Mouse (Mus musculus) forebrain, postnatal 0 days (tissue): ENCODE measurements around the gene Slc35c2. TPM values are rescaled to one million over a fixed set of nuclear protein-coding genes. Genes with fewer than 3 reads are reported as not detected.
A peak's percentile ranks its signal among the peaks of the same experiment; 100 is the strongest.

ENCODE experiments used
- ATAC-seq: fragments of 200-750 bp; cut with Nextera tagmentation; 2 replicates; pipeline ENCODE4 v1.8.0; 2017; ENCODE audit warnings: mild to moderate bottlenecking, moderate library complexity
- DNase-seq: peaks from one replicate; pipeline ENCODE4 v3.0.0-alpha.2; 2015
- H3K27ac ChIP-seq: fragments of 300-500 bp; sonication (generic); 2 replicates; pipeline ENCODE4 v1.5.1; 2014; ENCODE audit warnings: low read depth, mild to moderate bottlenecking, antibody characterized with exemption, low read length, moderate library complexity, mixed read lengths
- H3K27me3 ChIP-seq: fragments of 300-500 bp; sonication (generic); 2 replicates; pipeline ENCODE4 v1.6.1; 2014; ENCODE audit warnings: mild to moderate bottlenecking, low read length, mixed read lengths; ENCODE audit not compliant: insufficient read depth
- H3K36me3 ChIP-seq: fragments of 300-500 bp; sonication (generic); 2 replicates; pipeline ENCODE4 v1.6.1; 2014; ENCODE audit warnings: mild to moderate bottlenecking, moderate library complexity; ENCODE audit not compliant: insufficient read depth
- H3K4me1 ChIP-seq: fragments of 300-500 bp; sonication (generic); 2 replicates; pipeline ENCODE4 v1.6.1; 2014; ENCODE audit warnings: antibody characterized with exemption; ENCODE audit not compliant: insufficient read depth
- H3K4me2 ChIP-seq: fragments of 300-500 bp; sonication (generic); 2 replicates; pipeline ENCODE4 v1.6.1; 2014; ENCODE audit warnings: low read depth, mild to moderate bottlenecking, moderate library complexity
- H3K4me3 ChIP-seq: fragments of 300-500 bp; sonication (generic); 2 replicates; pipeline ENCODE4 v1.5.1; 2014; ENCODE audit warnings: low read depth, low read length, mixed read lengths
- H3K9ac ChIP-seq: fragments of 300-500 bp; sonication (generic); 2 replicates; pipeline ENCODE4 v1.6.1; 2014; ENCODE audit warnings: mild to moderate bottlenecking
- H3K9me3 ChIP-seq: fragments of 300-500 bp; sonication (generic); 2 replicates; pipeline ENCODE4 v1.6.1; 2016; ENCODE audit warnings: low read length
- CTCF ChIP-seq: sonication (generic); IDR thresholded peaks from 2 replicates; pipeline ENCODE4 v1.5.1; 2016; ENCODE audit warnings: antibody characterized with exemption, control low read depth, low read depth
- WGBS: fragments of 180-500 bp; shearing (Covaris S2); extraction: QIAGEN DNeasy Blood & Tissue Kit; methylation state at CpG from one replicate; pipeline ENCODE4 v1.1.7; 2014; 5-methylcytosine and 5-hydroxymethylcytosine counted together
- polyA plus RNA-seq: library from polyadenylated mRNA; unstranded; fragments of >200 nt; fragmentation: Nextera tagmentation; extraction: Ambion mirVana; gene quantifications from 2 replicates; pipeline ENCODE4 v1.2.1, GENCODE M21; 2015
- total RNA-seq: library from RNA; depleted of rRNA; stranded (reverse); fragments of >200 nt; gene quantifications from 2 replicates; pipeline ENCODE4 v1.2.3, GENCODE M21; 2014; rRNA removed

Gene Slc35c2
- 66.9 and 85.8 TPM in 2 replicates for total RNA-seq
- polyA plus RNA-seq, result 62.7 and 65.8 TPM in 2 replicates

DNA sequence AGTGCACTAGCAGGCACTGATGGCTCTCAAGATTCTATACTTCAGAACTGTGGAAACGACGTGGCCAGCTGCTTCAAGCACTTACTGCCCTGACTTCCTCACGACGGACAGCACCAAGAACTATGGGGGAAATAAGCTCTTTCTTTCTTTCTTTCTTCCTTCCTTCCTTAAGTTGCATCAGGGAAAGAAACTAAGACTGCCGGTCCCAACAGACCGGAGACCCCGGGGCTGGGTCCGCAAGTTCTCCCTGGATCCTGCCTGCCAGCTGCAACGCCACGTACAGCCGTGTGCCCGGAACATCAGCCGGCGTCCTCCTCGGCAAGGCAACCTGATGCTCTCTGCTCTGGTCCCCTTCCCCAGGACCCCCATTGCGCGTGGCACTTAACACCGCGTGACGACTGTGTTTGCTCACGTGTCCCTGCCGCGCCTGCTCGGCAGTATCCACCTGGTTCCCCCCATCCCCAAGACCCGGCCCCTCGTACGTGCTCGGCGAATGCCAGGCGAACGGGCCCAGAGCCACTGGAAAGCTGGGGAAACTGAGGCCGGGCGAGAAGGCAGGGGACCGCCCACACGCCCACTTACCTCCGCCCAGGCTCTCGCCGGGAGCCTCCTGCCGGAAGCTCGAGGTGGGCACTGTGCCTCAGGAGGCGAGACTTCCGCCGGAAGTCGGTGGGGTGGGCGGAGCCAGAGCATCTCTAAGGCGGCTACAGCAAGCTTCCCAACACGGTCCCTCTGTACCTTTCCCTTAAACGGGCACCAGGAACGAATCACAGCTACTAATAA, at the start of gene Slc35c2:
Gene Slc35c2 (minus strand): TSS at position 668 of the 783 bp plus-strand sequence.
- Histone ChIP-seq H3K9me3 (no peaks in the 10 kb centered on the region), H3K9ac (peak within 1 kb of the TSS; percentile 64), H3K4me1 (peaks cover 15% of the 10 kb centered on the region), H3K36me3 (peaks cover 28% of the 10 kb centered on the region), H3K4me2 (peak within 1 kb of the TSS; percentile 79), H3K27ac (peak within 1 kb of the TSS; percentile 90), H3K27me3 (no peaks in the 10 kb centered on the region), H3K4me3 (peak within 1 kb of the TSS; percentile 65)
- ATAC-seq, result peak; percentile 90
- WGBS, result under 1% methylated on average over 49 of the region's 49 CpGs
- peak; percentile 97 for DNase-seq
- TF ChIP-seq CTCF, result peak; percentile 59

DNA sequence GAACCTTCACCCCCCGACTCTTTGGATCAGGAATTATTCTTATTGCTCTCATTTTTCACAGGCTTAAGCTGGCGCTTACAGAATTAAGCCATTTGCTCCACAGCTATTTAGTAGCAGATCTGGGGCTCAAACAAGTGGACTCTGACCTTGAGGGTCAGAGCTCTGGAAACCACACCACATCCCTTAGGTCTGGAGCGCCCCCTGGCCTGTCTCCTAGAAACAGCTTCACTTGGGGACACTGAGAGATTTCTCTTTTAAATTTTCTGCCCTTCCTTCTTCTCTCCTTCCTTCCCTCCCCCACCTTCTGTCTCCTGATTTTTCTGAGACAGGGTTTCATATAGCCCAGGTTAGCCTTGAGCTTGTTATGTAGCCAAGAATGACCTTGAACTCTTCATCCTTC, 49.5 kb upstream of the Slc35c2 start:
- H3K36me3 ChIP-seq, result no peaks in the 10 kb centered on the region
- H3K27ac ChIP-seq, result no peak overlapping the region
- no peak overlapping the region for H3K4me3 ChIP-seq
- H3K4me1 ChIP-seq, result no peaks in the 10 kb centered on the region
- H3K9me3 ChIP-seq, result no peaks in the 10 kb centered on the region
- TF ChIP-seq CTCF, result peak; percentile 56
- DNase-seq, result no peak
- 30% methylated on average over 3 of the region's 3 CpGs for WGBS
- no peaks in the 10 kb centered on the region for H3K27me3 ChIP-seq
- no peak for ATAC-seq
- no peak overlapping the region for H3K4me2 ChIP-seq
- no peak overlapping the region for H3K9ac ChIP-seq

DNA sequence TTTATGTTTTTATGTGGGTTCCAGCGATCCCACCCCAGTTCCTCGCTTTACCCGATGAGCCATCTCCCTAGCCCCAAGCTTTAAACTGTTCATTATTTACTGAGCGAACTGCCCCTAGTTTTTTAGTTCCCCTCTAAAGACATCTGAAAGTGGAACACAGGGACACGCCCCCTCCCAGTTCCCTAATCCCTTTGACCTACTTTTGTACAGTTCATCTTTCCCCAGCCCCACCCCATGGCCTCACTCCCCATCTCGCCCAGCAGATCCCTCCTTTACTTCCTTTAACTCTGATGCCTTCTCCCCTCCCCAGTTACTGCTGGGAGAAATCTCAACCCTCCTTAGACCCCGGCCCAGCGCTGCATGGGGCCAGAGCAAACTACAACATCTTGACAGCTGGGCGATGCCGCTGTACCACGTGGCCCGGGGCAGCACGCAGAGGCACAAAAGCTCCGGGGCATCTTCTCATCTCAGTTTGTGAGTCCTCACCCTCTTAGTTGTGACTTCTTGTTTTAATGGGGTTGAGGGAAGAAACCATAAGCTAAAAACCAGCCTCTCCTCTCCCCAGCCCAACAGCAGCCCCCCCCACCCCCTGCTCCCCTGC, 45.0 kb upstream of the Slc35c2 start:
- TF ChIP-seq CTCF, result no peak
- no peak overlapping the region for H3K4me3 ChIP-seq
- no peak overlapping the region for H3K27ac ChIP-seq
- H3K9me3 ChIP-seq, result no peaks in the 10 kb centered on the region
- no peak for DNase-seq
- H3K4me2 ChIP-seq, result no peak overlapping the region
- H3K36me3 ChIP-seq, result no peaks in the 10 kb centered on the region
- H3K9ac ChIP-seq, result no peak overlapping the region
- H3K4me1 ChIP-seq, result no peaks in the 10 kb centered on the region
- no peak for ATAC-seq
- no peaks in the 10 kb centered on the region for H3K27me3 ChIP-seq
- WGBS, result 42% methylated on average over 14 of the region's 14 CpGs

DNA sequence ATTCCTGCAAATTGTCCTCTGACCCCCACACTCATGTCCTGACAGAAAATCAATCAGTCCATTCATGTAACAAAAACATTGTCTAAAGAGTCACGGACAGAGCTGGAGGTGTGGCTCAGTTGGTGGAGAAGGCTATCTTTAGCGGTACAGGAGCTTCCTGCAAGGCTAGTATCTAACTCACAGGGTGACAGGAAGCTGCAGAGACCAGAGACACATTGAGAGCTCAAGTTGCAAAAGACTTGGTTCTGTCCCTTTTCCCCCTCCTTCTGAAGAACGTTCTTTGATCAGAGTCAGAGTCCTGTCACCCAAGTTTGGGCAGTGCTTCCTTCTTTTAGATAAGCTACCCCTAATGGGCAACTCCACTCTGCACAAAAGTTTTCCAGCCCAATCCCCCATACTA, 42.0 kb upstream of the Slc35c2 start:
- peaks cover 8% of the 10 kb centered on the region; the same call in 1 of the 2 replicates for H3K4me1 ChIP-seq
- DNase-seq, result no peak
- no peaks in the 10 kb centered on the region for H3K27me3 ChIP-seq
- H3K4me2 ChIP-seq, result no peak overlapping the region
- 48% methylated on average over 3 of the region's 3 CpGs for WGBS
- no peak overlapping the region for H3K27ac ChIP-seq
- H3K9ac ChIP-seq, result no peak overlapping the region
- H3K4me3 ChIP-seq, result no peak overlapping the region
- no peak for TF ChIP-seq CTCF
- no peaks in the 10 kb centered on the region for H3K36me3 ChIP-seq
- no peaks in the 10 kb centered on the region for H3K9me3 ChIP-seq
- ATAC-seq, result no peak

DNA sequence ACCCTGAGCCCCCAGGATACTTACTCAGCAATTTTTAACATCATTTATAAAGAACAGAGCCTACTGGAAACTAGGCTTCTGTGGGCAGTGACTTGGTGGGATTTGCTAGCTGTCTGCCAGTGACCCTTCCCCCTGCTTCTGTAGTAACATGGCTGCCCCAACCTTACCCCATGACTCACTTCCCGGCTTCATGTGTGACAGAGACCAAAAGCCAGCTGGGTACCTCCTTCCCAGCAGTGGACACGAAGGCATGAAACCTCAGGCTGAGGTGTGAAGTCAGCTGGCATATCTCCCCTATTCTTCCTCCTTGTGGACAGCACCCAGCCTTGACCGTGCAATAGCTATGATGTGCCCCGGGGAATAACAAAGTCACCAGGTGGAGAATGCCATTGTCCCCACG, 41.1 kb upstream of the Slc35c2 start:
- no peak for TF ChIP-seq CTCF
- Histone ChIP-seq H3K9me3 (no peaks in the 10 kb centered on the region), H3K4me3 (no peak overlapping the region), H3K4me2 (no peak overlapping the region), H3K27me3 (no peaks in the 10 kb centered on the region), H3K36me3 (no peaks in the 10 kb centered on the region), H3K4me1 (peaks cover 17% of the 10 kb centered on the region; the same call in 1 of the 2 replicates), H3K9ac (no peak overlapping the region), H3K27ac (no peak overlapping the region)
- DNase-seq, result no peak
- ATAC-seq, result no peak
- WGBS, result 76% methylated on average over 5 of the region's 5 CpGs

DNA sequence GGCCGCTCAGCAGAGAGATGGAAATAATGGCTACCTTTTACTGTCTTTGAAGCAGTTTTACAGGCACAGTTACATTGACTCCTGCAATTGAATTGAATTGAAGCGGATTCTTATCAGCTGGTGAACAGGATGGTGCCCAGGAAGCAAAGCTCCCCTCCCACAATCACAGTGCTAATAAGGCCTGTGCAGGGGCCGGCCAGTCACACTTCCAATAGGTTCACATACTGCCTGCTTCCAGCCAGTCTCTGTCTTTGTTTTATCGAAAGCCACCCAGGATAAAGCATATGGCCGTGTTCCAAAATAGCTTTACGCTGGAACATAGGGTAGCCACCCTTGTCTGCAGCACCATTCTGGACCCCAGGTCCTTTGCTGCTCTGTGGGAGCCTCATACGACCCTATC, 39.7 kb upstream of the Slc35c2 start:
- Histone ChIP-seq H3K9me3 (no peaks in the 10 kb centered on the region), H3K4me1 (peaks cover 17% of the 10 kb centered on the region; the same call in 1 of the 2 replicates), H3K4me2 (peak overlapping the region; percentile 78), H3K36me3 (0 out of 2 replicates have a peak, but pooled peaks cover under 1% of the 10 kb centered on the region), H3K27ac (peak overlapping the region; percentile 89), H3K4me3 (peak overlapping the region; percentile 57), H3K9ac (peak overlapping the region; percentile 62; the same call in 1 of the 2 replicates), H3K27me3 (no peaks in the 10 kb centered on the region)
- DNase-seq (no peak), ATAC-seq (no peak)
- 14% methylated on average over 7 of the region's 7 CpGs for WGBS
- no peak for TF ChIP-seq CTCF
